Mouse (Mus musculus): ENCODE results near the gene Sp3. TPM values are rescaled to one million over a fixed set of nuclear protein-coding genes. Genes with fewer than 3 reads are reported as not detected.

Sp3 gene
- polyA plus RNA-seq, 1 experiment from 2014 or later, result 59.4 TPM

DNA sequence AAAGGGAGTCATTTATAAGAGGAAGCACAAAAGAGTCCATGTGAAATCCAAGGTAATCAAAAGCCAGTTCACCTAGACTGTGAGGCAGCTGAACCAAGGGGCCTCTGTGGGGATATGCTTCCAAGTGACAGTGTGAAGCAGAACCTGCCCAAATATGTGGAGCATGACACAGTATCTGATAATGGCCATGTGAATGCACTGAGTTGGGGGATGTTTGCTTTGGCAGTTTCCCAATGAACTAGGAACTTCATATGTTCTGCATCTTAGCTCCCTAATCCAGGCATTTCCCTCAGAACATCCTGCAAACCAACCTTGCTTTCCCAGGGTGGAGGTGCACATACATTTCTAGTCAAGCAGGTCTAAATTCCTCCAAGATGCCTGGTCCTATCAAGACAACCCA is 90.4 kb downstream of the Sp3 start:
- Histone ChIP-seq H3K4me2 (ENCODE audit: low read depth, low read length) (no peak overlapping the region), H3K9ac (ENCODE audit: low read length) (no peak overlapping the region), H3K4me3 (ENCODE audit: low read length) (no peak overlapping the region), H3K27ac (ENCODE audit: low read length) (no peak overlapping the region), H3K27me3 (ENCODE audit: control insufficient read depth, insufficient read depth, low read depth, low read length) (no peaks in the 10 kb centered on the region), H3K9me3 (ENCODE audit: control insufficient read depth, low read length) (no peaks in the 10 kb centered on the region), H3K4me1 (replicated peaks; ENCODE audit: control insufficient read depth, insufficient read depth, low read length) (no peaks in the 10 kb centered on the region), H3K36me3 (ENCODE audit: control insufficient read depth, insufficient read depth, low read length) (no peaks in the 10 kb centered on the region)
- no peak for ATAC-seq (ENCODE audit: low read depth)

Small RNA genes lying within 50 kb of the gene (microRNA-seq; reads per million reads assigned to microRNA genes)
- gene Gm25960, result not detected

Other genes starting within 250 kb of the Sp3 start
- gene Gm11084, start 6.3 kb upstream of the Sp3 start, polyA plus RNA-seq (2015; fragmentation: Nextera tagmentation; extraction: Ambion mirVana), result not detected in 2 replicates
- 66.5 and 71.8 TPM in 2 replicates for gene Ola1, start 238.5 kb upstream of the Sp3 start, polyA plus RNA-seq (2015; fragmentation: Nextera tagmentation; extraction: Ambion mirVana)

Data from lung, embryonic 16.5 days (tissue).